Mouse (Mus musculus): ENCODE measurements around the gene Vmn2r116. TPM values are rescaled to one million over a fixed set of nuclear protein-coding genes. Genes with fewer than 3 reads are reported as not detected.
"Not testable (repeated sequence)": the region's sequence is repeated elsewhere in the genome, so short reads cannot be mapped to it uniquely, and the experiment has no call there.

The Vmn2r116 gene
- polyA plus RNA-seq (2012; rRNA removed): not detected in 2 replicates
- not detected in 2 replicates for polyA plus RNA-seq (2014; fragmentation: Nextera tagmentation; extraction: Ambion mirVana)

DNA sequence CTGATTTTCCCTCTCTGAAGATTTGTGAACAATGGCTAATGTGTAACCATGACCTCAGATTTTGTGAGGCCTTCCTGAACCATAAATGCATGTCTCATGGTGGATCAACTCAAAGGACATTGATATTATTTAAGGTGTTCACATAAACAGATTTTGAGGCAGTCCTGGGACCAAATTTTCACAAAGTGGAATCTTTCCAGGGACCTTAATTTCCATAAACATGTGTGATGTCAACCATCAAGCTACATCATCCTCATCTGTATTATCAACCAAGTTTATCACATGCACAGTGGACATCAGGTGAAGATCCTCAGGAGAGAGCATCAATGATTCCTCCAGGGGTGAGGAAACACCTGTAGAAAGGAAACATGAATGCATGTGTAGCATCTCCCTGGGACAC, at the start of gene Vmn2r116:
Gene Vmn2r116, plus strand, starts transcription at position 301 of the 400 bp plus-strand sequence.
- not testable (repeated sequence) for H3K9me3 ChIP-seq (ENCODE audit: control insufficient read depth, low read length); H3K36me3 ChIP-seq (ENCODE audit: control insufficient read depth, insufficient read depth, low read length); H3K4me3 ChIP-seq (replicated peaks; ENCODE audit: low read length); H3K4me2 ChIP-seq (replicated peaks; ENCODE audit: low read depth, low read length, severe bottlenecking); DNase-seq (ENCODE audit: low spot score); ATAC-seq (ENCODE audit: low FRiP score, low read depth); H3K27me3 ChIP-seq (ENCODE audit: control insufficient read depth, insufficient read depth, low read length); H3K4me1 ChIP-seq (ENCODE audit: control insufficient read depth, insufficient read depth, low read length); H3K9ac ChIP-seq (ENCODE audit: low read depth, low read length, severe bottlenecking); H3K27ac ChIP-seq (replicated peaks; ENCODE audit: low read depth, low read length)

DNA sequence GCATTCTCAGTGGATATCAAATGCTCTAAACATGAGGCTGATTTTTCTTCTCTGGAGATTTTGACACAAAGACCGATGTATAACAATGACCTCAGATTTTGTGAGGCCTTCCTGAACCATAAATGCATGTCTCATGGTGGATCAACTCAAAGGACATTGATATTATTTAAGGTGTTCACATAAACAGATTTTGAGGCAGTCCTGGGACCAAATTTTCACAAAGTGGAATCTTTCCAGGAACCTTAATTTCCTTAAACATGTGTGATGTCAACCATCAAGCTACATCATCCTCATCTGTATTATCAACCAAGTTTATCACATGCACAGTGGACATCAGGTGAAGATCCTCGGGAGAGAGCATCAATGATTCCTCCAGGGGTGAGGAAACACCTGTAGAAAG, 41.0 kb upstream of the Vmn2r116 start, which contains the start of gene Vmn2r115:
Gene Vmn2r115, plus strand, starts transcription at position 301 of the 400 bp plus-strand sequence.
- not testable (repeated sequence) for H3K9ac ChIP-seq (ENCODE audit: low read depth, low read length, severe bottlenecking); ATAC-seq (ENCODE audit: low FRiP score, low read depth)
- WGBS: 63% methylated on average over 2 of the region's 2 CpGs

GRCm38 (mm10) chr17:23351644-23352043, 32.8 kb upstream of the Vmn2r116 start:
- Histone ChIP-seq H3K9ac (ENCODE audit: low read depth, low read length, severe bottlenecking) (no peak overlapping the region), H3K9me3 (ENCODE audit: control insufficient read depth, low read length) (no peaks in the 10 kb centered on the region), H3K4me1 (ENCODE audit: control insufficient read depth, insufficient read depth, low read length) (no peaks in the 10 kb centered on the region), H3K27ac (replicated peaks; ENCODE audit: low read depth, low read length) (no peak overlapping the region), H3K27me3 (ENCODE audit: control insufficient read depth, insufficient read depth, low read length) (no peaks in the 10 kb centered on the region), H3K4me2 (replicated peaks; ENCODE audit: low read depth, low read length, severe bottlenecking) (no peak overlapping the region), H3K36me3 (ENCODE audit: control insufficient read depth, insufficient read depth, low read length) (no peaks in the 10 kb centered on the region), H3K4me3 (replicated peaks; ENCODE audit: low read length) (no peak overlapping the region)
- no peak for TF ChIP-seq POLR2A (IDR thresholded peaks at IDR 0.05; ENCODE audit: borderline replicate concordance, extremely low read depth, insufficient read depth, insufficient read length)
- WGBS: 67% methylated on average over 1 of the region's 1 CpGs
- DNase-seq (ENCODE audit: low spot score): no peak
- ATAC-seq (ENCODE audit: low FRiP score, low read depth): no peak

More for the DNA sequence above, 41.0 kb upstream of the Vmn2r116 start, which contains the start of gene Vmn2r115:
- H3K4me2 ChIP-seq (replicated peaks; ENCODE audit: low read depth, low read length, severe bottlenecking); H3K4me3 ChIP-seq (replicated peaks; ENCODE audit: low read length); H3K9me3 ChIP-seq (ENCODE audit: control insufficient read depth, low read length); H3K4me1 ChIP-seq (ENCODE audit: control insufficient read depth, insufficient read depth, low read length); H3K27me3 ChIP-seq (ENCODE audit: control insufficient read depth, insufficient read depth, low read length); DNase-seq (ENCODE audit: low spot score); H3K27ac ChIP-seq (replicated peaks; ENCODE audit: low read depth, low read length); H3K36me3 ChIP-seq (ENCODE audit: control insufficient read depth, insufficient read depth, low read length): not testable (repeated sequence)

DNA sequence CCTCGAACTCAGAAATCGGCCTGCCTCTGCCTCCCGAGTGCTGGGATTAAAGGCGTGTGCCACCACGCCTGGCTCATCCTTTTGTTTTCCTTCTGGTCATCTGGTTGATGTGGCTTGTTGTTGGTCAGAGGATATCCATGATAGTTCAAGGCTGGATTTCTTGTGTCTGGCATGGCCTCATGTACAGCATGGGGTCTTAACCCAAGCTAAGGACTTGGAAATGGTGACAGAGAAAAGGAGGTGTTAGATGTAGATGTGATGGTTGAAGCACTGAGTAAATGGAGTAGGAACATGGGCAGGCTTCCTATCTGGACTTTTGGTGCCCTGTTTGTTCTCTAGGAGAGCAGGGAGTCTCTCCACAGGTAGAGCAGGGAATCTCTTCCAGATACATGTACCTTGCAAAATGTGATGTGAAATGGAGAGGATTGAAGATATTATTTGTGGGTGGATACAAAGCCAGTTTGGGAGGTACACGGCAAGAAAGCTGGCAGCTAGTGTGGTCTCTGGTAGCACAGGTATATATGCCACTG, 48.8 kb downstream of the Vmn2r116 start:
- WGBS: 81% methylated on average over 6 of the region's 6 CpGs
- no peak overlapping the region for H3K27ac ChIP-seq (replicated peaks; ENCODE audit: low read depth, low read length)
- no peak overlapping the region for H3K4me2 ChIP-seq (replicated peaks; ENCODE audit: low read depth, low read length, severe bottlenecking)
- H3K4me1 ChIP-seq (ENCODE audit: control insufficient read depth, insufficient read depth, low read length): no peaks in the 10 kb centered on the region
- no peak for TF ChIP-seq POLR2A (IDR thresholded peaks at IDR 0.05; ENCODE audit: borderline replicate concordance, extremely low read depth, insufficient read depth, insufficient read length)
- H3K36me3 ChIP-seq (ENCODE audit: control insufficient read depth, insufficient read depth, low read length): no peaks in the 10 kb centered on the region
- DNase-seq (ENCODE audit: low spot score): no peak
- no peaks in the 10 kb centered on the region for H3K27me3 ChIP-seq (ENCODE audit: control insufficient read depth, insufficient read depth, low read length)
- no peak for ATAC-seq (ENCODE audit: low FRiP score, low read depth)
- no peak overlapping the region for H3K9ac ChIP-seq (ENCODE audit: low read depth, low read length, severe bottlenecking)
- no peak overlapping the region for H3K4me3 ChIP-seq (replicated peaks; ENCODE audit: low read length)
- peaks cover 5% of the 10 kb centered on the region; the same call in 1 of the 2 replicates for H3K9me3 ChIP-seq (ENCODE audit: control insufficient read depth, low read length)

Other genes with a start within 250 kb of the Vmn2r116 start
- 7.5 and 7.9 TPM in 2 replicates for gene Zfp40, start 191.4 kb upstream of the Vmn2r116 start, polyA plus RNA-seq (2012; rRNA removed)
- gene Zfp40, start 191.4 kb upstream of the Vmn2r116 start, polyA plus RNA-seq (2014; fragmentation: Nextera tagmentation; extraction: Ambion mirVana): 13.1 and 15.0 TPM in 2 replicates
- not detected in 2 replicates for gene Vmn2r114, start 72.1 kb upstream of the Vmn2r116 start, polyA plus RNA-seq (2012; rRNA removed)
- not detected in 2 replicates for gene Vmn2r114, start 72.1 kb upstream of the Vmn2r116 start, polyA plus RNA-seq (2014; fragmentation: Nextera tagmentation; extraction: Ambion mirVana)
- not detected in 2 replicates for gene Vmn2r115, start 40.9 kb upstream of the Vmn2r116 start, polyA plus RNA-seq (2012; rRNA removed)
- not detected in 2 replicates for gene Vmn2r115, start 40.9 kb upstream of the Vmn2r116 start, polyA plus RNA-seq (2014; fragmentation: Nextera tagmentation; extraction: Ambion mirVana)
- not detected in 2 replicates for gene Vmn2r117, start 95.1 kb downstream of the Vmn2r116 start, polyA plus RNA-seq (2012; rRNA removed)
- gene Vmn2r117, start 95.1 kb downstream of the Vmn2r116 start, polyA plus RNA-seq (2014; fragmentation: Nextera tagmentation; extraction: Ambion mirVana): not detected in 2 replicates
- gene Zfp213, start 179.6 kb downstream of the Vmn2r116 start, polyA plus RNA-seq (2012; rRNA removed): 16.3 and 21.1 TPM in 2 replicates
- gene Zfp213, start 179.6 kb downstream of the Vmn2r116 start, polyA plus RNA-seq (2014; fragmentation: Nextera tagmentation; extraction: Ambion mirVana): 17.4 and 18.1 TPM in 2 replicates
- 27.6 and 33.8 TPM in 2 replicates for gene Zfp13, start 214.9 kb downstream of the Vmn2r116 start, polyA plus RNA-seq (2012; rRNA removed)
- gene Zfp13, start 214.9 kb downstream of the Vmn2r116 start, polyA plus RNA-seq (2014; fragmentation: Nextera tagmentation; extraction: Ambion mirVana): 16.2 and 16.3 TPM in 2 replicates
- 0.63 and 1.00 TPM in 2 replicates for gene Zscan10, start 216.3 kb downstream of the Vmn2r116 start, polyA plus RNA-seq (2012; rRNA removed)
- gene Zscan10, start 216.3 kb downstream of the Vmn2r116 start, polyA plus RNA-seq (2014; fragmentation: Nextera tagmentation; extraction: Ambion mirVana): 0.33 TPM in 1 of 2 replicates, not detected in the other

Measured in limb, embryonic 14.5 days (tissue).